Mouse (Mus musculus): ENCODE data around the gene Gm10053. TPM values are rescaled to one million over a fixed set of nuclear protein-coding genes. Genes with fewer than 3 reads are reported as not detected.

Gm10053 gene
- polyA plus RNA-seq, 1 experiment from 2014 or later: 231 TPM

- no peaks in the 10 kb centered on the region for H3K36me3 ChIP-seq
- peaks cover 24% of the 10 kb centered on the region for H3K27me3 ChIP-seq (replicated peaks)
- H3K9ac ChIP-seq: no peak overlapping the region
- no peak overlapping the region for H3K4me3 ChIP-seq
- no peak for ATAC-seq
- 52% methylated on average over 4 of the region's 4 CpGs for WGBS (ENCODE audit: insufficient replicate concordance)
- no peak overlapping the region for H3K27ac ChIP-seq
- H3K4me2 ChIP-seq: no peak overlapping the region
- no peaks in the 10 kb centered on the region for H3K9me3 ChIP-seq (replicated peaks)
- H3K4me1 ChIP-seq: no peaks in the 10 kb centered on the region
These were observed 5.8 kb downstream of the Gm10053 start for GRCm38 (mm10) chr19:24881237-24881636.

- H3K4me2 ChIP-seq: no peak overlapping the region
- WGBS (ENCODE audit: insufficient replicate concordance): 12% methylated on average over 5 of the region's 5 CpGs
- no peaks in the 10 kb centered on the region for H3K4me1 ChIP-seq
- no peaks in the 10 kb centered on the region for H3K9me3 ChIP-seq (replicated peaks)
- no peak overlapping the region for H3K27ac ChIP-seq
- no peak overlapping the region for H3K9ac ChIP-seq
- no peak overlapping the region for H3K4me3 ChIP-seq
- no peak for ATAC-seq
- peaks cover 35% of the 10 kb centered on the region for H3K27me3 ChIP-seq (replicated peaks)
- H3K36me3 ChIP-seq: no peaks in the 10 kb centered on the region
These were observed 10.0 kb downstream of the Gm10053 start for GRCm38 (mm10) chr19:24885504-24885903.

- Histone ChIP-seq H3K9ac (no peak overlapping the region), H3K9me3 (replicated peaks) (no peaks in the 10 kb centered on the region), H3K27ac (no peak overlapping the region), H3K4me2 (no peak overlapping the region), H3K4me1 (no peaks in the 10 kb centered on the region), H3K27me3 (replicated peaks) (peaks cover 34% of the 10 kb centered on the region), H3K4me3 (no peak overlapping the region), H3K36me3 (no peaks in the 10 kb centered on the region)
- WGBS (ENCODE audit: insufficient replicate concordance): 57% methylated on average over 3 of the region's 3 CpGs
- no peak for ATAC-seq
These were observed 11.4 kb downstream of the Gm10053 start for GRCm38 (mm10) chr19:24886888-24887287.

DNA sequence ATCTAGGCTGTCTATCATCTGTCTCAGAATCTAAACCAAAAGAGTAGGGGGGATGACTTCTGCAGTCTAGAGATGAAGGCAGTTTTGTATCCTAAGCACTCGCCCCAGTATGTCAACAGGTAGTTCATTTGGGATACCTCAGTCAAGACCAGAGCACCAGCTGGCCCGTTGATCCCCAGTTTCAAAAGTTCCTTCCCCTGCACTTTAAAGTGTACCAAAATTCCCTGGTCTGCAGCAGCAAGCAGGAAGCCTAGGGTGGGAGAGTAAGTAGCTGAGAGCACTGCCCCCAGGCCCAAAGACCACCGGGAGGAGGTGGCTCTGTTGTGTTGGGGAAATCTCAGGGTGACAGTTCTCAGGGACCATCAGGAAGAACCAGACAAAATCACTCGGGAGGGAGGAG, 21.1 kb downstream of the Gm10053 start:
- H3K36me3 ChIP-seq: no peaks in the 10 kb centered on the region
- no peak overlapping the region for H3K9ac ChIP-seq
- no peak for ATAC-seq
- 21% methylated on average over 4 of the region's 4 CpGs for WGBS (ENCODE audit: insufficient replicate concordance)
- H3K4me2 ChIP-seq: no peak overlapping the region
- H3K4me1 ChIP-seq: peaks cover 14% of the 10 kb centered on the region; the same call in 1 of the 2 replicates
- H3K9me3 ChIP-seq (replicated peaks): no peaks in the 10 kb centered on the region
- H3K4me3 ChIP-seq: no peak overlapping the region
- peaks cover 66% of the 10 kb centered on the region for H3K27me3 ChIP-seq (replicated peaks)
- no peak overlapping the region for H3K27ac ChIP-seq

DNA sequence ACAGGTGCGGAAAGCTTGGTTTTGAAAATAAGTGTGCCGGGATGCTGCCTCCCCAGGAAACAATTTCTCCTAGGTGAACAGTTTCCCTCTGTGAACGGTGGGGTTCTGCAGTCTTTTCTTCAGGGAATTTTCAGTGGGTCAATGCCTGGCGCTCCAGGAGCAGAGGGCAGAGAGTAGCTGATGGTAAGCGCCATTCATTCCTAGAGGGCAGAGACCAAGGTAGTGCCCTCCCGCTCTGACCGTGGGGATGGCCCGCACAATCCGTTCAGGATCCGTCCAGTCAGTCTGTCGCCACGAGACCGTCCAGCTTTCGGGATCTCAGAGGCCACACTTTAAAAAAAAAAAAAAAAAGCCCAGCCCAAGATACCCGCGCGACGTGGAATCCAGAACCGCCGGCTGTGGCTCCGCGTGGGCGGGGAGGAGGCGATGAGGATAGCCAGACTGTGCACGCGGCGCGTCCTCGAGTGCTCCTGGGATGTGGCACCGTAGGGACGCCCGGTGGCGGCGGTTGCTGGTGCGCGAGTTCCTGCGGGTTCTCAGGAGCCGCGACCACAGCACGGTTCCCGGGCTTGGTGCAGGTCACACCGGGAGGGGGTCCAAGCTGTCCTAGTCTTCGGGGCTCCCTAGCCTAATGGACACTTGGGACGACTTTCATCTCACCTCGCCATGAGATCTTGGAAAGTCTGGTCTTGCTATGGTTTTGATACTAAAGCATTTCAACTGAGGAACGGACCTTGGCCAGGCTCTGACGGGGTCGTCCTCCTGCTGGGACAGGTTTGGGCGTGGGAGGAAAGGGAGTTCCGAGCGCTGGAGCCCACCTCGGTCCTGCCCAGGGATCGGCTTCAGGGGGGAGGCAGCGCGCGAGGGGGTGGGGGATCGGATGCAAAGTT, 21.8 kb downstream of the Gm10053 start:
- Histone ChIP-seq H3K27me3 (replicated peaks) (peaks cover 73% of the 10 kb centered on the region), H3K9me3 (replicated peaks) (no peaks in the 10 kb centered on the region), H3K27ac (no peak overlapping the region), H3K4me2 (no peak overlapping the region), H3K36me3 (no peaks in the 10 kb centered on the region), H3K4me3 (0 out of 2 replicates have a peak overlapping the region, but pooled peaks have one; percentile 6), H3K4me1 (peaks cover 14% of the 10 kb centered on the region; the same call in 1 of the 2 replicates), H3K9ac (no peak overlapping the region)
- WGBS (ENCODE audit: insufficient replicate concordance): 3% methylated on average over 57 of the region's 57 CpGs
- ATAC-seq: no peak

GRCm38 (mm10) chr19:24897896-24898736, 22.6 kb downstream of the Gm10053 start:
- Histone ChIP-seq H3K4me2 (no peak overlapping the region), H3K36me3 (no peaks in the 10 kb centered on the region), H3K4me1 (peaks cover 14% of the 10 kb centered on the region; the same call in 1 of the 2 replicates), H3K4me3 (no peak overlapping the region), H3K27me3 (replicated peaks) (peaks cover 82% of the 10 kb centered on the region), H3K27ac (no peak overlapping the region), H3K9ac (no peak overlapping the region), H3K9me3 (replicated peaks) (no peaks in the 10 kb centered on the region)
- WGBS (ENCODE audit: insufficient replicate concordance): 5% methylated on average over 17 of the region's 20 CpGs
- ATAC-seq: no peak

- peaks cover 89% of the 10 kb centered on the region for H3K27me3 ChIP-seq (replicated peaks)
- ATAC-seq: no peak
These were observed 23.5 kb downstream of the Gm10053 start for GRCm38 (mm10) chr19:24898737-24899577.

DNA sequence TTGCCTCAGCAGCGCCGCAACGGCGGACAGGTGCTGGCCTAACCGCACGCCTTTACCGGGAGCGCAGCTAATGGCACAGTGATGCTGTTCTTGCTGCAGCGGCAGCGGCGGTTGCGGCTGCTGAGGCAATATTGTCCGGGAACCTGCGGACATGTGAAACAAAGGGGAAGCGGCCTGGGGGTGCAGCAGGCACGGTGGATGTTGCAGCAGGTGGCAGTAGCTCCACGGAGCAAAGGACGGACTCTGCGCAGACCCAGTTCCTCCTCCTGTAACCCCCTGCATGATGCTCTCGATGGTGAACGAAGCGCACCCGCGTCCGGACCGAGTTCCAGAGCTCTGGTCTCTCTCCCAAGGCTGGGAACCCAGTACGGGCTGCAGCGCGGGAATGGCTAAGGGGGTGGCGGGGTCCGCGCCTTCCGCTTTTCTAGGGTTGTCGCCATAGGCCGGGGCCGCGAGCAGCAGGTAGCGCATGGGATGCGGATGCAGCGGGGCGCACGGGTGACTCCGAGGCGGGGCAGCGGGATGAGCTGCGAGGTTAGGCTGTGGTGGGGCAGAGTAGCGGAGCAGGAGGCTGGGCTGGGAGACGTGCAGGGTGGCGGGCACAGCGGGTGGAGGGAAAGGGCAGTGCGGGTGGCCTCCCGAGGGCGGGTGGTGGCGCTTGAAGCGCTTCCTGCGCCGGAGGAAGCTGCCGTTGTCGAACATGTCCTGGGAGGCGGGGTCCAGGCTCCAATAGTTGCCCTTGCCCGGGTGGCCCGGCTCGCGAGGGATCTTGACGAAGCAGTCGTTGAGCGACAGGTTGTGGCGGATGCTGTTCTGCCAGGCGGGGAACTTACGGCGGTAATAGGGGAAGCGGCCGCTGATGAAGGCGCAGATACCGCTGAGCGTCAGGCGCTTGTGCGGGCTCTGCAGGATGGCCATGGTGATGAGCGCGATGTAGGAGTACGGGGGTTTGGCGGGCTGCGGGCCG, 24.4 kb downstream of the Gm10053 start:
- no peak overlapping the region for H3K9ac ChIP-seq
- peaks cover 14% of the 10 kb centered on the region; the same call in 1 of the 2 replicates for H3K4me1 ChIP-seq
- no peaks in the 10 kb centered on the region for H3K36me3 ChIP-seq
- WGBS (ENCODE audit: insufficient replicate concordance): under 1% methylated on average over 82 of the region's 84 CpGs
- ATAC-seq: no peak
- no peaks in the 10 kb centered on the region for H3K9me3 ChIP-seq (replicated peaks)
- H3K27me3 ChIP-seq (replicated peaks): peaks cover 95% of the 10 kb centered on the region
- no peak overlapping the region for H3K27ac ChIP-seq
- H3K4me3 ChIP-seq: peak overlapping the region; percentile 35
- peak overlapping the region; percentile 60 for H3K4me2 ChIP-seq

More at GRCm38 (mm10) chr19:24898737-24899577, 23.5 kb downstream of the Gm10053 start:
- H3K9me3 ChIP-seq (replicated peaks): no peaks in the 10 kb centered on the region
- H3K4me1 ChIP-seq: peaks cover 14% of the 10 kb centered on the region; the same call in 1 of the 2 replicates
- no peaks in the 10 kb centered on the region for H3K36me3 ChIP-seq
- peak overlapping the region; percentile 60; the same call in 1 of the 2 replicates for H3K4me2 ChIP-seq
- 5% methylated on average over 34 of the region's 34 CpGs for whole genome bisulfite sequencing (ENCODE audit: insufficient replicate concordance)
- 0 out of 2 replicates have a peak overlapping the region, but pooled peaks have one; percentile 35 for H3K4me3 ChIP-seq
- H3K9ac ChIP-seq: no peak overlapping the region
- H3K27ac ChIP-seq: no peak overlapping the region

DNA sequence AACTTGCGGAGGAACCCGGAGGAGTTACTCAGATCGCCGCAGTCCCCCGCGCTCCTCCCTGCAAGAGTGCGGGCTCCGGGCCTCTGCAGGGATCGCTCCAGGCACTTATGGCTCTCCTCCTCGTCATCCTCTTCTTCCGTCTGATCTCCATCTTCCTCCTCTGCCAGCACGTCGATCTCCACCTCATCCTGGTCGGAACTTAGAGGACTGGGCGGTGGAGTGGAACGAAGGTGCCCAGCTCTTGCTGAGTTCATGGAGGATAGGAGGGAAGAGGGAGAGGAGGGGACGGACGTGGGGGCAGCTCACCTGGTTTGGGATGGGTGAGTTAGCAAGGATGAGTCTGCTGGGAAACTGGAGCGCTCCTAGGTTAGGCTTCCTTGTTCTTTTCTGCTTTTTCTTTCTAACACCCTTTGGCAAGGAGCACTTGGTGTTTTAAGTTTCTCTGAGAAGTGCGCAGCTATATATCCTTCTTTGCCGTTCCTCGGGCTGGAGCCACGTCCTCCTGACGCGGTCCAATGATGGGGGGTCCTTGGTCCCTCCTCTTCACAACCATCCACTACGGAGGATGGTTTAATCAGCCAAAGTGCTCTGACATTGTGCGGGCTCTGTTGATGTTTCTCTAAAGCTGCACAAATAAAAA, 25.2 kb downstream of the Gm10053 start, which contains the start of gene Foxd4:
Foxd4 (minus strand) TSS at position 617 of the 640 bp plus-strand sequence.
- peaks cover 14% of the 10 kb centered on the region; the same call in 1 of the 2 replicates for H3K4me1 ChIP-seq
- 2% methylated on average over 27 of the region's 27 CpGs for WGBS (ENCODE audit: insufficient replicate concordance)
- ATAC-seq: no peak
- no peaks in the 10 kb centered on the region for H3K36me3 ChIP-seq
- no peaks in the 10 kb centered on the region for H3K9me3 ChIP-seq (replicated peaks)
- H3K4me3 ChIP-seq: peak within 1 kb of the TSS; percentile 35
- no peak within 1 kb of the TSS for H3K9ac ChIP-seq
- H3K27me3 ChIP-seq (replicated peaks): peaks cover 92% of the 10 kb centered on the region
- peak within 1 kb of the TSS; percentile 60 for H3K4me2 ChIP-seq
- H3K27ac ChIP-seq: no peak within 1 kb of the TSS

DNA sequence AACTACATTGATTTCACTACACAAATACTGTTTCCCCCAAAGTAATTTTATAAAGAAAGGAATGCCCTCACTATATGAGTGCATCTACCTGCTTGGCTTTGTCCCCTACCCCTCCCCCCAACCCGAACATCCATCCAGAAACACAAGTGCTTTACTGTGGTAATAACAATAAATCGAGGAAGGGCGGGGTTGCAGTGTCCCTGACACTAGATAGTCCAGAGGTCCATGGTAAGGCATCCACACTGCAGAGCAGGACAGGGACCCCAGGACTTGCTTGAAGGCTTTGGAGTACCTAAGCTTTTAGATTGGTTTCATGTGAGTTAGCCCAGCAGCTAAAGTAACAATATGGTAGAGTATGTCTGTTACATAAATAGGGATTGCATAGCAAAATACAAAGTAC, 26.2 kb downstream of the Gm10053 start:
- Histone ChIP-seq H3K9ac (no peak overlapping the region), H3K27ac (no peak overlapping the region), H3K36me3 (no peaks in the 10 kb centered on the region), H3K9me3 (replicated peaks) (no peaks in the 10 kb centered on the region), H3K4me3 (no peak overlapping the region), H3K27me3 (replicated peaks) (peaks cover 83% of the 10 kb centered on the region), H3K4me1 (peaks cover 14% of the 10 kb centered on the region; the same call in 1 of the 2 replicates), H3K4me2 (no peak overlapping the region)
- no peak for ATAC-seq
- WGBS (ENCODE audit: insufficient replicate concordance): 10% methylated on average over 3 of the region's 3 CpGs
